Mouse (Mus musculus) layer of hippocampus, postnatal 25 days (tissue): ENCODE measurements at regions not wholly inside any gene's neighbourhood (a gene's known extent, or its start where the extent isn't known, plus 50 kb on each side); places are given as distances from the start of the nearest gene placed in this dataset.

Experiments
- DNase-seq, 2 experiments: peaks; one replicate each; pipeline ENCODE4 v3.0.0; 2022; ENCODE audit warnings: mixed read lengths in 2 of 2, low spot score in 1 of 2; ENCODE audit errors: extremely low spot score in 1 of 2

- DNase-seq, result no peak
These were observed 95.0 kb upstream of the Arhgef9 start for GRCm38 (mm10) chrX:95291676-95292075.

GRCm38 (mm10) chrX:95282038-95282437 is 85.4 kb upstream of the Arhgef9 start:
- no peak for DNase-seq

- peak; percentile 12 to 18 for DNase-seq
These were observed 56.9 kb upstream of the Arhgef9 start for GRCm38 (mm10) chrX:95253517-95253916.
